Comparison of ENCODE assay signal across 10 mouse cellular contexts in genomic region chr6:87742804-87743203, GRCm38 (mm10). TPM values are rescaled to one million over a fixed set of nuclear protein-coding genes. Genes with fewer than 3 reads are reported as not detected.
DNase-seq lines count a peak whose midpoint lies in the region; ATAC-seq and TF ChIP-seq lines count a peak whose summit lies in the region.
"Had no signal": no experiment of that assay in that cellular context is flagged by ENCODE, and none has a peak within 500 bp of the region (broad histone marks: within the 10 kb centered on the region; RNA-seq: fewer than 3 reads in every experiment).

No protein-coding gene starts in this region.

- ATAC-seq in kidney, postnatal 0 days (replicated peaks; ENCODE audit: low FRiP score, low read depth), result no peak; the same call in 1 of the 2 replicates

- H3K27me3 ChIP-seq in kidney, postnatal 0 days (ENCODE audit: insufficient read depth, low read length), result no peaks in the 10 kb centered on the region

- no peak overlapping the region for H3K4me2 ChIP-seq in kidney, postnatal 0 days (ENCODE audit: low read length)

- H3K9ac ChIP-seq in kidney, postnatal 0 days (ENCODE audit: low read depth, low read length), result no peak overlapping the region

- 69% methylated on average over 5 of the region's 5 CpGs for WGBS in kidney, postnatal 0 days

- H3K4me1 ChIP-seq in kidney, postnatal 0 days (replicated peaks; ENCODE audit: insufficient read depth, low read length), result no peaks in the 10 kb centered on the region

- no peak overlapping the region for H3K27ac ChIP-seq in kidney, postnatal 0 days
- H3K27ac ChIP-seq: embryonic facial prominence, embryonic 10.5 days; macrophage had no signal

- TF ChIP-seq CTCF in kidney, postnatal 0 days (IDR thresholded peaks at IDR 0.05; ENCODE audit: low read depth), result peak; percentile 40; the same call in 1 of the 2 replicates

- H3K9me3 ChIP-seq in kidney, postnatal 0 days (replicated peaks; ENCODE audit: low read length), result no peaks in the 10 kb centered on the region
- H3K9me3 ChIP-seq: embryonic facial prominence, embryonic 10.5 days had no signal

- no peak overlapping the region for H3K4me3 ChIP-seq in kidney, postnatal 0 days (replicated peaks; ENCODE audit: low read depth, low read length)
- H3K4me3 ChIP-seq: embryonic facial prominence, embryonic 10.5 days had no signal

- DNase-seq in kidney, postnatal 0 days (ENCODE audit: low spot score), result no peak
- no peak for DNase-seq in kidney, adult 11 months
- DNase-seq in CD4-positive helper T cell, adult 2 months (ENCODE audit: low read depth, low spot score), result peak; percentile 30
- peak; percentile 28 for DNase-seq in T-cell, adult 2 months (ENCODE audit: low spot score)
- peak; percentile 61 for DNase-seq in lung, postnatal 36 days
- DNase-seq in Muller cell, postnatal 12 days (ENCODE audit: inconsistent ontology term), result no peak
- DNase-seq in testis, postnatal 14 days (ENCODE audit: low spot score), result no peak
- DNase-seq: adrenal gland, postnatal 25 days had no signal

- no peaks in the 10 kb centered on the region for H3K36me3 ChIP-seq in kidney, postnatal 0 days (ENCODE audit: insufficient read depth, low read length)
- H3K36me3 ChIP-seq: embryonic facial prominence, embryonic 10.5 days had no signal

RNA-seq across cellular contexts. Expression of gene Efcc1, which starts 12.1 kb away (rescaled TPM):
- polyA plus RNA-seq in kidney, postnatal 0 days (2015; fragmentation: Nextera tagmentation; extraction: Ambion mirVana), result 1.7 and 2.0 TPM in 2 replicates
- polyA plus RNA-seq: macrophage had no signal

RNA-seq across cellular contexts. Expression of gene Gp9, which starts 35.1 kb away (rescaled TPM):
- 0.42 and 0.66 TPM in 2 replicates for polyA plus RNA-seq in kidney, postnatal 0 days (2015; fragmentation: Nextera tagmentation; extraction: Ambion mirVana)

Comparison
In these comparisons a context has a peak if more than half of its experiments do, and no peak if none do; other contexts are left out.
1. DNase-seq: peak in CD4-positive helper T cell, adult 2 months (single experiment), T-cell, adult 2 months (single experiment) and lung, postnatal 36 days (single experiment); none in kidney, postnatal 0 days (single experiment), kidney, adult 11 months (single experiment), Muller cell, postnatal 12 days (single experiment) and testis, postnatal 14 days (single experiment).